Mouse (Mus musculus) layer of hippocampus, adult 8-10 months (tissue): ENCODE data around the gene Sgca. TPM values are rescaled to one million over a fixed set of nuclear protein-coding genes. Genes with fewer than 3 reads are reported as not detected.
"Not testable (repeated sequence)": the region's sequence is repeated elsewhere in the genome, so short reads cannot be mapped to it uniquely, and the experiment has no call there.

Source experiments
- DNase-seq, 2 experiments: peaks; one replicate each; pipeline ENCODE4 v3.0.0; 2022; ENCODE audit warnings: low spot score in 2 of 2
- total RNA-seq, 4 experiments: library from RNA; stranded (reverse); gene quantifications; 2 replicates each; pipeline ENCODE4 v1.2.4; 2022

The Sgca gene
- under 1 TPM in 2 of 4 experiments, not detected in 2; 0.23 to 0.56 TPM for total RNA-seq

GRCm38 (mm10) chr11:94976199-94976598 lies at the start of gene Sgca:
Gene Sgca (minus strand): TSS chr11:94976327.
- no peak for DNase-seq

GRCm38 (mm10) chr11:95025227-95026012 lies 49.3 kb upstream of the Sgca start:
- no peak for DNase-seq

- peak in 1 of 2 experiments; percentile 62 for DNase-seq
Observed at GRCm38 (mm10) chr11:95024439-95025184, 48.5 kb upstream of the Sgca start.

- DNase-seq: no peak
Observed at GRCm38 (mm10) chr11:95023481-95023880, 47.4 kb upstream of the Sgca start.

GRCm38 (mm10) chr11:95022237-95022992 lies 46.3 kb upstream of the Sgca start:
- DNase-seq: no peak

GRCm38 (mm10) chr11:95015484-95015883 lies 39.4 kb upstream of the Sgca start:
- DNase-seq: no peak

- DNase-seq: no peak
Observed at GRCm38 (mm10) chr11:95012487-95012886, 36.4 kb upstream of the Sgca start.

GRCm38 (mm10) chr11:95012075-95012474 lies 35.9 kb upstream of the Sgca start:
- no peak for DNase-seq

- no peak for DNase-seq
Observed at GRCm38 (mm10) chr11:95011416-95011815, 35.3 kb upstream of the Sgca start.

- not testable (repeated sequence) for DNase-seq
Observed at GRCm38 (mm10) chr11:95010841-95011403, 34.8 kb upstream of the Sgca start.

GRCm38 (mm10) chr11:95010141-95010739 lies 34.1 kb upstream of the Sgca start:
- DNase-seq: no peak

- peak in 1 of 2 experiments; percentile 71 for DNase-seq
Observed at GRCm38 (mm10) chr11:95009629-95010014, 33.5 kb upstream of the Sgca start, which contains the start of gene Samd14. Gene Samd14 (plus strand): TSS chr11:95009879.

GRCm38 (mm10) chr11:95008661-95009628 lies 32.8 kb upstream of the Sgca start:
- DNase-seq: no peak

GRCm38 (mm10) chr11:95007418-95007817 lies 31.3 kb upstream of the Sgca start:
- DNase-seq: no peak

- peak in 1 of 2 experiments; percentile 62 for DNase-seq
Observed at GRCm38 (mm10) chr11:95006525-95007219, 30.5 kb upstream of the Sgca start.

- peak in 1 of 2 experiments; percentile 39 for DNase-seq
Observed at GRCm38 (mm10) chr11:95006038-95006437, 29.9 kb upstream of the Sgca start.

- peak in 1 of 2 experiments; percentile 32 for DNase-seq
Observed at GRCm38 (mm10) chr11:95004937-95005198, 28.7 kb upstream of the Sgca start.

GRCm38 (mm10) chr11:95004136-95004936 lies 28.2 kb upstream of the Sgca start:
- peak in 1 of 2 experiments; percentile 15 for DNase-seq
